Mouse (Mus musculus) spleen, adult 2 months (tissue): ENCODE data around the gene Ago1.

ENCODE experiments used
- CTCF ChIP-seq: fragments of 200-500 bp; IDR thresholded peaks from 2 replicates; pipeline ENCODE4 v1.5.1; 2011; ENCODE audit warnings: mild to moderate bottlenecking, inconsistent platforms; ENCODE audit not compliant: insufficient read depth, insufficient read length, insufficient replicate concordance; ENCODE audit errors: extremely low read depth
- POLR2A ChIP-seq: fragments of 200-500 bp; IDR thresholded peaks from 2 replicates; pipeline ENCODE4 v1.6.1; 2011; ENCODE audit warnings: low read depth, low read length, inconsistent platforms

GRCm38 (mm10) chr4:126469334-126469733 lies 951 bp upstream of the Ago1 start:
- TF ChIP-seq CTCF (no peak), POLR2A (no peak)
